Mouse (Mus musculus) layer of hippocampus, adult 2 months (tissue): ENCODE data around the gene Ndufa8. TPM values are rescaled to one million over a fixed set of nuclear protein-coding genes. Genes with fewer than 3 reads are reported as not detected.
A peak's percentile ranks its signal among the peaks of the same experiment; 100 is the strongest.

Source experiments
- DNase-seq, 2 experiments: peaks; one replicate each; pipeline ENCODE4 v3.0.0; 2022; ENCODE audit warnings: low spot score in 2 of 2
- H3K27ac ChIP-seq: fragments of 200-600 bp; 2 replicates; pipeline ENCODE4 v1.8.1; 2022
- H3K4me3 ChIP-seq: fragments of 200-600 bp; 2 replicates; pipeline ENCODE4 v1.8.1; 2022; ENCODE audit warnings: mild to moderate bottlenecking
- CTCF ChIP-seq: fragments of 200-600 bp; conservative IDR thresholded peaks from 2 replicates; pipeline ENCODE4 v1.8.1; 2022; ENCODE audit warnings: antibody characterized with exemption, mild to moderate bottlenecking, moderate library complexity
- total RNA-seq, 2 experiments: library from RNA; stranded (reverse); gene quantifications; 2 replicates each; pipeline ENCODE4 v1.2.3; 2021

The Ndufa8 gene
- total RNA-seq, 2 experiments from 2014 or later, result 175 to 180 TPM

GRCm38 (mm10) chr2:36077160-36077761 is 28.1 kb upstream of the Ndufa8 start:
- no peak overlapping the region for H3K27ac ChIP-seq
- TF ChIP-seq CTCF, result no peak

GRCm38 (mm10) chr2:36075210-36075609 is 26.0 kb upstream of the Ndufa8 start:
- no peak overlapping the region for H3K27ac ChIP-seq
- H3K4me3 ChIP-seq, result no peak overlapping the region
- DNase-seq, result no peak
- no peak for TF ChIP-seq CTCF

More at GRCm38 (mm10) chr2:36077160-36077761, 28.1 kb upstream of the Ndufa8 start:
- no peak for DNase-seq
- H3K4me3 ChIP-seq, result no peak overlapping the region

DNA sequence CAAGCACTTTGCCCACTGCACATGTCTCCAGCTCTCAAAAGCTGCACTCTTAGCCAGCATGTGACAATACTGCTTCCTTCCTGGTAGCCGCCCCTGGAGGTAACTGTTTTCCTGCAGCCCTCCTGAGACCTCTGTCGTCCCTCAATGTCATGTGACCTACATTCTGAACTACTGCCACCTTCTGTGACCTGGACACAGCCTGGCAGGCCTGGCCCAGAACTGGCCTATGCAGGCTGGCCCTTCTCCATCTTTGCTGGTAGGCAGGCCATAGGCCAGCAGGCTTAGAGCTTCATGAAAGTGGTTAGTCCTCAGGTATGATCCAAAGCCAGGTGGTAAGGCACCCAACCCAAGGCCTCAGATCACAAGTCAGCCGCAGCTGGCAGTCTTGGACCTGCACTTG is 24.6 kb upstream of the Ndufa8 start:
- TF ChIP-seq CTCF, result no peak
- no peak overlapping the region for H3K27ac ChIP-seq

DNA sequence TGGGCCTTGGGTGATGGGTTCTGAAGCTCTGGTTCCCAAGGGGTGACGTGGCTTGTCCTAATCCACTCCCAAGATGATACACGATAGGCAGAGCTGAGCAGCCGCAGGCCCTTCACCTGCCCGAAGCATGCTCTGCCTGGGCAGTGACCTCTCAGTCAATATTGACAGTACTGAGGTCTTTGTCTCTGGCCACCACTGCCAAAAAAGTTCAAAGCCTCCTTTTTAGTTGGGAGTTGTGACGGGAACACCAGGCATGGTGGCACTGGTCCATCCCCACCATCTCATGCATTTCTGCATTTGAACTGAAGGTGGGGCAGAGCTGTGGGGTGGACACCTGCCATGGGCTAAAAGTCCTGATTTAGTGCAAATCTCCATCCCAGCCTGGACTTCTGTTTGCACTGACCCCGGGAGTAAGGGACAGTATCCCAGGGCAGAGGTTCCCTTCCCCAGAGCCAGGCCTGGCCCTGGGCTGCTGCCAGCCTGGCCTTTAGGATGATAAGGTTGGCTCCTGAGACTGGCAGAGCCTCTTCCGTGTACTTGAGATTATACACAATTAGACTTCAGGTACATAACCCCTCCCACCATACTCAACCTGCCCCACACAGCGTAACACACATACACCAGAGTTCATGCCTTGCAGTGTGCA is 22.6 kb upstream of the Ndufa8 start:
- no peak for DNase-seq
- no peak overlapping the region for H3K4me3 ChIP-seq
- no peak overlapping the region for H3K27ac ChIP-seq
- TF ChIP-seq CTCF, result no peak

More for the DNA sequence above, 24.6 kb upstream of the Ndufa8 start:
- H3K4me3 ChIP-seq, result no peak overlapping the region
- no peak for DNase-seq

- no peak for DNase-seq
- Histone ChIP-seq H3K27ac (no peak overlapping the region), H3K4me3 (no peak overlapping the region)
- TF ChIP-seq CTCF, result no peak
Observed at GRCm38 (mm10) chr2:36067132-36067531, 17.9 kb upstream of the Ndufa8 start.

DNA sequence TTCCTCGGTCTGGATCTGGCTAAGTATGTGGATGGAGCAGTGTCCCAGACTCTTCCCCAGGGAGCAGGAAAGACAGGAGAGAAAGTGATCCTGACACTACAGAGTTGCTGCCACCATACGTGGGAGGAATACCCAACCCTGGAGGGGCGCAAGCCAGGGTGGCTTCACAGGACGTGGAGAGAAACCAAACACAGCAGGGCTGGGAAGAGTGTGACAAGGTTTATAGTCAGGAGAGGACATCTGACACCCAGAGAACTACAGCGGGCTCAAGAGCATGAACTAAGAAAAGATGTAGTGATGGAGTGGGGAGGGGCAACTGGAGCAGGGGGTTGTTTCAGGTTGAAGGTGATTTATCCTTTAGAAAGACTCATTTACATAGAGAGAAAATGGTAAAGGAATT is 12.2 kb upstream of the Ndufa8 start:
- TF ChIP-seq CTCF, result no peak
- Histone ChIP-seq H3K27ac (no peak overlapping the region), H3K4me3 (no peak overlapping the region)
- no peak for DNase-seq

GRCm38 (mm10) chr2:36056248-36056647 is 7.0 kb upstream of the Ndufa8 start:
- DNase-seq, result no peak
- no peak overlapping the region for H3K27ac ChIP-seq
- no peak overlapping the region for H3K4me3 ChIP-seq
- TF ChIP-seq CTCF, result no peak

GRCm38 (mm10) chr2:36053249-36053648 is 4.0 kb upstream of the Ndufa8 start:
- peak in 1 of 2 experiments; percentile 30 for DNase-seq
- H3K27ac ChIP-seq, result no peak overlapping the region
- TF ChIP-seq CTCF, result no peak

DNA sequence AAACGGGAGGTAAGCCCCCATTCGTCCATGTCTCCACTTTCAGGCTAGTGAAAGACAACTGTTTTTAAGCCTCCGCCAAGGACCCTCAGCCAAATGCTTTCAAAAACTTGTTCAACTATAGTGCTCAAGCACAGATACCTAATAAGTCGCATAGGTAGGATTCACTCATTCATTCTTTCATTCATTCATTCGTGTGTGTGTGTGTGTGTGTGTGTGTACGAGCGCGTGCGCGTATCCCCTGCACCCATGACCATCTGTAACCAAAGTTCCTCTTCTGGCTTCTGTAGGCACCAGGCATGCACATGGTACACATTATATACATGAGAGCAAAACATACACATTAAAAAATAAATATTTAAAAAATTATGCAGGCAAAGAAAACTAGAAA is 355 bp upstream of the Ndufa8 start:
- no peak for DNase-seq
- H3K27ac ChIP-seq, result no peak overlapping the region
- TF ChIP-seq CTCF, result no peak
- H3K4me3 ChIP-seq, result peak overlapping the region; percentile 87

More at GRCm38 (mm10) chr2:36053249-36053648, 4.0 kb upstream of the Ndufa8 start:
- H3K4me3 ChIP-seq, result no peak overlapping the region

GRCm38 (mm10) chr2:36048164-36048563 is 1.0 kb downstream of the Ndufa8 start:
- peak overlapping the region; percentile 94; the same call in 1 of the 2 replicates for H3K27ac ChIP-seq
- peak overlapping the region; percentile 87 for H3K4me3 ChIP-seq
- no peak for TF ChIP-seq CTCF
- no peak for DNase-seq

DNA sequence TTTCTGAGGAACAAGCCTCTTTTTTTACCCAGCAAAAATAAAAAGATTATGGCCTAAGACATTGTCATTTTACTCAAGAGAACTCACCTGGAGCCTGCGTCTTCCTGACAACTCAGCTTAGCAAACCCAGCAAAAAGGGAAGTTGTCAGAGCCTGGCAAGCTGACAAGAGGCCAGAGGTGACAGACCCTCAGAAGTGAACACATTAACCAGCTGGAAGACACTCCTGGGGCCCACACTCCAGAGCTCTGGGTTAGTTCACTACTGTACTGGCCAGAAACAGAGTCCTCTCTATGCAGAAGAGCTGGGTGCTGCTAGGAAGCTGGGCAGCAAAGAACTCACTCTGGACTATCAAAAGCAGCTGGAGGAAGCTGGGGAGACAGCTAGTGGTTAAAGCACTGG is 8.3 kb downstream of the Ndufa8 start:
- H3K27ac ChIP-seq, result no peak overlapping the region
- no peak for TF ChIP-seq CTCF
- no peak for DNase-seq
- H3K4me3 ChIP-seq, result no peak overlapping the region

GRCm38 (mm10) chr2:36039297-36039985 is 9.8 kb downstream of the Ndufa8 start:
- no peak for TF ChIP-seq CTCF
- no peak overlapping the region for H3K4me3 ChIP-seq
- DNase-seq, result no peak
- H3K27ac ChIP-seq, result no peak overlapping the region

DNA sequence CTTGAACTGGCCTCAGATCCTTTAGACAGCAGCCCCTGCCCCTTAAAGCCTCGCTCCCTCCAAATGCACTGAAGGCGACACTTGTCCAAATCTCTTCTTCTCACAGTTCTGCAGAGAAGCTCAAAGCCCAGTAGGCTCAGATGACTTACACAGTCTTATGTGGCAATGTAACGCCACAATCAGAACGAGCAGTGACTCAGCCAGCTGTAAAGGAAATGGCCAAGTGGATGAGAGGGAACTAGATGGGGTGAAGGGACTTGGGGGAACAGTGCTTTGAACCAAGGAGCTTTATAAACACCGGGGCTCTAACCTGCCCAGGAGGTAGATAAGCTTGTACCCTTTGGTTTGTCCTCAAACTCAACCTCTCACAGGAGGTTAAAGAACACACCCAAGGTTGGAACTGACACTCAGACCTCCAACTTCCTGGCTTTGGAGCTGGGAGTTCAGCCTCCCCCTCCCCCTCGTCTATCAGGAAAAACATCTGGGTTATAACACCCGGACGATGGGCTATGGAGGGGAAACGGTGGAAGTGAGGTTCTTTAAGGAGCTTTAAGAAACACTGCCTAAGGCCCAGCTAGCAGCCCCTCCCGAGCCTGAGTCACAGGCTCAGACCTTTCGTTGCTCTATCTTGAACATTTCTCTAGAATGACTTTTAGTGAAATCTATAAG is 13.7 kb downstream of the Ndufa8 start:
- TF ChIP-seq CTCF, result no peak
- Histone ChIP-seq H3K27ac (no peak overlapping the region), H3K4me3 (no peak overlapping the region)
- DNase-seq, result no peak
